Mouse (Mus musculus): ENCODE measurements around the gene Creb3l2.

DNA sequence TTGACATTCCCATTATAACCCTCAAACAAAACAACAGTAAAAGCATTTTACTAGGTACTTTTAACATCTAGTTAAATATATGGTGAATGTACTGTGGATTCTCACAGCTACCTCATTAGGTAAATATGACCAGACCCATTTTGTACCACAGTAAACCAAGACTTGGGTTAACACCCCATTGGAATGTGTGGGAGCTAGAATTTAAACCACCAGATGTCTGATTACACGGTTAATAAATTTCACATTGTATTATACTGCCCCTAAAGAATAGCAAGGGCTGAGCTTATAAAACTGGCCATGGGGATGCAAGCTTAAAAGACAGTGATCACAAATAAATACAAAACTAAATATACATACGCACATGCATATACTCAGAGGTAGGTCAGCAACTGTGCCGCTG lies 34.1 kb downstream of the Creb3l2 start:
- TF ChIP-seq POLR2A (IDR thresholded peaks at IDR 0.05; ENCODE audit: low read depth, low read length): no peak
- TF ChIP-seq CTCF (IDR thresholded peaks at IDR 0.05; ENCODE audit: extremely low read depth, insufficient read depth, insufficient read length, insufficient replicate concordance): no peak
